Mouse (Mus musculus) embryonic fibroblast, embryonic 13.5 days (primary cell): ENCODE measurements around the gene Banf2.

Experiments used
- CTCF ChIP-seq: IDR thresholded peaks from 2 replicates; pipeline ENCODE4 v1.5.1; 2011; ENCODE audit warnings: mild to moderate bottlenecking, control low read depth, low read length, moderate library complexity, borderline replicate concordance; ENCODE audit not compliant: insufficient read depth
- POLR2A ChIP-seq: IDR thresholded peaks from 2 replicates; pipeline ENCODE4 v1.6.1; 2011; ENCODE audit warnings: low read depth, mild to moderate bottlenecking, control low read depth, low read length, moderate library complexity

DNA sequence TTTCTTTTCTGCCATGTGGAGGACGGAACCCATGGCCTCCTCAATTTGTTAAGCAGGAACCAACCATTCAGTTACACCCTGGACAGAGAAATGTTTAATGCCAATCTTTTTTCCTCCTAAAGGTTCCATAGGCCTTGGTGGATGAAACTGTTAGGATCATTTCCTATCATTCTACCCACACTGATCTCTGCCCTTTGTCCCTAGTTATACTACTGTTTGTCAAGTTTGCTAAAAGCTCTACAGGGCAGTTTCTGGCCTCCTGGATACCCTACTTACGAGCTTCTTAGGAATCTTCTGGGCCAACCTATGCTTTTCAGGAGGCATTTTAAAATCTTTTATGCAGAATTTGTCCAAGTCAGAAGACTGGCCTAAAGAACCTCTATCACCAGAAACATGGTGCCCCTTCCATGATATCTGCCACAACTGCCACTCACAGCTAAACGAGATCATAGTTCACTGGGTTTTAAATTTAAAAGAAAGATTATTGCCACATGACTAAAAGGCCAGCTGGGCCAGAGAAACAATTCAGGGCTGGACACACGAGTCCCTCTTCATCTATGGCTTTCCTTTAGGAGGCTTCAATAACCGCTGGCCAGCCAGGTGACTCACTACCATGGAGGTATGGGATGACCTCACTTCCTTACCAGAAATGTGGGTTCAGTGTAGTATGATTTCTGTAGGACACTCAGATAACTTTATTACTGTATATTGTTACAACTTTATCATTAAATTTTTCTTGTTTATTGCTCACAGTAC is 30.5 kb upstream of the Banf2 start:
- TF ChIP-seq CTCF (no peak), POLR2A (no peak)
